Mouse (Mus musculus): ENCODE measurements around the gene Slc44a5.
"Not testable (repeated sequence)": the region's sequence is repeated elsewhere in the genome, so short reads cannot be mapped to it uniquely, and the experiment has no call there.

Gene Slc44a5

DNA sequence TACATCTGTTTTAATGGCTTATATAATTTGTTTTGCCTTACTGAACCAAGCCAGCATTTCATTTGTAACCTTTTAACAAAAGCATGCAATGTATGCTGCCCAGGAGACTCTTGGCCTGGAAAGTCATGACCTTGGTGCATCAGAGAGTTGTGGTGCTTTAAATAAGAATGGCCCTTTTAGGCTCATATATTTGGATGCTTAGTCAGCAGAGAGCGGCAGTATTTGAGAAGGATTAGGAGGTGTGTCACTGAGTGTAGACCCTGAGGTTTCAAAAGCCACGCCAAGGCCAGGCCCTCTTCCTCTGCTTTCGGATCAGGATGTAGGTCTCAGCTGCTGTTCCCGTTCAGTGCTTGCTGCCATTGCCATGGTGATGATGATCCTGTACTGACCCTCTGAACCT is 3.8 kb upstream of the Slc44a5 start:
- DNase-seq (ENCODE audit: low read depth), result no peak

DNA sequence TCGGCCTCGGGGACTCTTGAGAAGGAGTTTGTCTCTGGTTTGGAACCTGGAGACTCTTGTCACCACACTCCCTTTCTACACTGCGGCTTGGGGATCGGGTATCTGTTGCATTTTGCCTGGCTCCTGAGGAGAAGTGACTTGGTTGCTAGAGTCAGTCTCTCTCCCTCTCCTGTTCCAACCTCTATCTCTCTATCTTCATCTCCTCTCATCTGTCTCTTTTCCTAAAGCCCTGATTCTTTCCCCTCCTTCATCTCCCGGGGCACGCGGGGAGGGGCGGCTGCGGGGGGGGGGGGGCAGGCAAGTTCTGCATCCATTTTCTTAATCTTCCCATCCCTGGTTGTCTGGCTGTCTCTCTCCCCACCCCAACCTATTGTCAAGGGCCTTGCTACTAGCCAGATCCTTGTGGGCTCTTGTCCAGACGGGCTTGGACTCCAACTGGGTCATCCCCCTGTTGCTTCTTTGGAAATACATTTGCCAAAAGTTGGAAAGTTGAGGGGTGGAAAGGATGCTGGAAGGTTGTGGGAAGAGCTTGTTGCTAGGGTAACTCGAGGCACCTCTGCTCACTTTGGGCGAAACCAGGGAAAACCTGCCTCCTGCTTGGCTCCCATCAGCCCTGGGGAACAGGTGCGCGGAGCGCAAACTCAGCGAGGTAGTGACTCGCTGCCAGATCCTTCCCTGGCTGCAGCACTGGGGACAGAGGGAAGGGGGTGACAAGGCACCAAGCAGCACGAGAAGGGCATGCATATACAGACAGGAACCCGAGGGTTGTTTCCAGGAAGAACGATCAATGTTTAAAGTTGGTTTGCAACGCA is 919 bp downstream of the Slc44a5 start:
- DNase-seq (ENCODE audit: low read depth), result no peak

DNA sequence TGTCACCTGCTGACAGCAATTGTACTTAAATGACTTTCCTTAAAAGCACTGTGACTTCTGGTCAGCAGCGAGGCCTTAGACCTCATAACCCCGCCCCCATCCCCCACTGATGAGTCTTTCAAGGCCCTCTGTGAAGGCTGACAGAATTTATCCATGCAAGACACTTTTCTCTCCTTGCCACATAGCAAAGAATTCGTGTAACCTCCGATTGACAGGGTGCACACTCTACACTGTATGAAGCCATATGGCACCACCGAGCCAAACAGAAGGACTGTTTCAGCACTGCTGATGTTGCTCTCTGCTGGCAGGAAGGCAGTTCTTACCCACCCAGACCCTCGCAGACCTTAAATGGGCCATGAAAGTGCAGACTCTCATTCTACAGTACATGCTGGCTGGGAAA is 1.8 kb downstream of the Slc44a5 start:
- no peak for DNase-seq (ENCODE audit: low read depth)

DNA sequence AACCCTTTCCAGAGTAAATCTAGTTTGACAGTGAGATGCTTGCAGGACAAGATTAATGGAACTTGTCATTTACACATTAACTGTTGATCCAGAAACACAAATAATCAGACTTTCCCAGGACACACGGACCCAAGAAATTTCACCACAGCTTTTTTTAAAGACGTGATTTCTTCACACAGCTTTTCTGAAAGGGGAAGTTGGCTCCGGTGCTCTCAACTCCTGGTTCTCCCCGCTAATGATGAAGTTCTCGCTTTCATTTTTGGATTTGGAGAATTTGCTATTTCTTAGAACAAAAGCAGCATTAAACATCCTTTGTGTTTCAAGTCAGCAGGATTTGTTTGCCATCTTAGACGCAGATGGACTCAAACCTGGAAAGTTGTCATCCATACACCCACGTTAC is 2.6 kb downstream of the Slc44a5 start:
- DNase-seq (ENCODE audit: low read depth), result no peak

DNA sequence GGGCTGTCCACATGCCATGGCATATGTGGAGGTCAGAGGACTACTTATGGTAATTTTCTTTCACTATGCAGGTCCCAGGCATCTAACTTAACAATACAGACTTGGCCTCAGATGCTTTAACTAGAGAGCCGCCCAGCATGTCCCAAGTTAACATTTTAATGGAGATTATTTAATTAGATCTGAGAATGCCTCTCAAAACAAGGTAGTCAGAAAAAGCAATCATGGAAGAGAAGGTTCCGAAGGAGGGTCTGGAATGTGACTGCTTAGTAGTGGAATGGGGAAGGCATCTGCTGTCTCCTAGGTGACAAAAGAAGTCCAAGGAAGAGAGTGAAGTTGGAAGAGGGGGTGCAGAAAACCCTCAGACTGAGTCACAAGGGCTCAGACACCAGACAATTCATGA is 7.4 kb downstream of the Slc44a5 start:
- DNase-seq (ENCODE audit: low read depth), result no peak

DNA sequence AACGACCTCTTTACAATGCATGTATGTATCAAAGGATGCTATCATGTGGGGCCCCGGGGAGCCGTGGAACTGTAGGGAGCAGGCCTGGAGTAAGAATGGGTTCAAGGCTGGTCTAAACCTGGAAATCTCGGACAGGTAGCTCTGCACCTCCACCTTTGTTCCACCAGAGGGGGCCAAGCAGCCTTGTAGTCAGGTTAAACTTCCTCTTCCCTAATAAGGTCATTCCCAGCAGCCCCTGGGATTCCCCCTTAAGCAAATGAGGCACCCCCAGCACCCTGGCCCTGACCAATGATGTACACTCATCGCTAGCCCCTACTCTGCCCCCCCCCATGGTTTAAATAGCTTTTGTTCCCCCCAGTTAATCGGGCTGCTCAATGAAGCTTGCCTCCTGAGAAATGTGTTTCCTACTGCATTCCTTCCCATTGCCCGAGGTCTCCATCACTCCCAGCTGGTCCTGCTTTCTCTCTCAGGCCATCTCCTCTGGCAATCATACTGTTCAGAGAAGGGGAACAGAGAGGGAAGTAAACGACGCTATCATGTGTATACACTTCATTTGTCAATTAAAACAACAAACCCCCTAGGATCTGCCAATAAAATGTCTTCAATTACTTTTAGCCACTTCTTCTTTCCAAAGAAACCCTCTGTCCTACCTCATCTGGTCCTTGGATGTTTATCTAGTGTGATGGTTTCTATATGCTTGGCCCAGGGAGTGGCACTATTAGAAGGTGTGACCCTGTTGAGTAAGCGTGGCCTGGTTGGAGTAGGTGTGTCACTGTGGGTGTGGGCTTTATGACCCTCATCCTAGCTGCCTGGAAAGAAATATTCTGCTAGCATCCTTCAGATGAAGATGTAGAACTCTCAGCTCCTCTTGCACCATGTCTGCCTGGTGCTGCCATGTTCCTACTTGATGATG is 11.4 kb downstream of the Slc44a5 start:
- DNase-seq (ENCODE audit: low read depth), result peak; percentile 34

DNA sequence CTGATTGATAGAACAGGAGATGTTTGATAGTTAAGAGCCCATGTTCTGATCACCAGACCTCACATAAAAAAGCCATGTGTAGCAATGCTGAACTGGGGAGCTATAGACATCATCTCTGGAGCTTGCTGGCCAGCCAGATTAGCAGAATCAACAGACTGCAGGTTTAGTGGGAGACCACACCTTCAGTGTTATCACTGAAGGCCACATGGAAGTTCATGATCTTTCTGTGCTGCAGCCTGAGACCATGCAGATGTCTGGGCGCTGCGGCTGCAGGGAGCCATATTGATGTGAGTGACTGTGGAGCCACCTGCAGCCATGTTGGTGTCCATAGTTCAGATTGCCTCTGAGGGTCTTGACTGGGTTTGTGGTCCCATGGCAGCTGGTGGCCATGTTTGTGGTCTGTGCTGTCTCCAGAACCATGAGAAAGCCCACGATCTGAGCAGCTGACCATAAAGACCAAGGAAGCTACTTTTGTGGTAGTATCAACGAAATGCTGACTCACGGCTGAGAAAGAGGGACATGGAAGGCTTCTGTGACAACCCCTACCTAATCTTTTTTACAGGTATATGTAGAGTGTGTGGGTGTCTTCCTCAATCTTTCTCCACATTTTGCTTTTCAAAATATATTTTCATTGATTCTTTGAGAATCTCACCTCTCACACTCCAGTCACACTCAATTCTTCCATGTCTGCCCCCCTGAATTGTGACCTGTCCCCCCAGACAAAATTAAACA is 26.7 kb downstream of the Slc44a5 start:
- no peak for DNase-seq (ENCODE audit: low read depth)

DNA sequence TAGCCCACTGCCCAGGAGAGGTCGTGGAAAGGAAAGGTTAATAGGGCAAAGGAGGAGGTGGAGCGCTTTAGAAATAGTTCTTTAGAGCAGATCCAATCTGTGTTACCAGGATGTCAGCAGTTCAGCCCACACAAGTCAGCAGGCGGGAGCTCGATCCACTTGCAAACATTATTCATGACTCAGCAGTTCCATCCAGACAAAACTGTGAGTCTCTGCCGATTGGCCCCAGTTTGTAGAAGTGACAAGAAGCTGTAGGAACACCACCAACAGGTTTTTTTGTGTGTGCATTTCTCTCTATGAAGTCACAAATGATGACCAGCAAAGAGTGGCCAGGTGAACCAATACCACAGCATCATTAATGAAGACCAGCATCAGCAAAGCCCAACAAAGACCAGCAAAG is 28.1 kb downstream of the Slc44a5 start:
- no peak for DNase-seq (ENCODE audit: low read depth)

DNA sequence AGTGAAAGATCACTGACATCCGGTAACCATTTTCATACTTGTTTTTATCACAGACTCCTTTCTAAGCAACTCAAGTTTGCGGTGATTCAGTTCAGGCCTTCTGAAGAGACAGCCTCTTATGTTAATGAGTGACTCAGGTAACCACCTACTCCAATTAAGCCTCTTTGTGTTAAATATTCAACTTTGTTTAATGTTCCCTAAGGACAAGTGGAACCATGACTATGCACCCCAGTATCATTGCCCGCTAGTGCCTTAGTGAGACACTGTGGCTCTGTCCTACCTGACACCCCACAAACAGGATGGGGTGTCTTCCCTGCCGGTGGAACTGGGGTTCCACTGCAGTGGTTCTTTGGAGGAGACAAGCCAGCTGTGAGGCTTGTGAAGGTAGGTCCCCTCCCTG is 73.6 kb downstream of the Slc44a5 start:
- no peak for DNase-seq (ENCODE audit: low read depth)

DNA sequence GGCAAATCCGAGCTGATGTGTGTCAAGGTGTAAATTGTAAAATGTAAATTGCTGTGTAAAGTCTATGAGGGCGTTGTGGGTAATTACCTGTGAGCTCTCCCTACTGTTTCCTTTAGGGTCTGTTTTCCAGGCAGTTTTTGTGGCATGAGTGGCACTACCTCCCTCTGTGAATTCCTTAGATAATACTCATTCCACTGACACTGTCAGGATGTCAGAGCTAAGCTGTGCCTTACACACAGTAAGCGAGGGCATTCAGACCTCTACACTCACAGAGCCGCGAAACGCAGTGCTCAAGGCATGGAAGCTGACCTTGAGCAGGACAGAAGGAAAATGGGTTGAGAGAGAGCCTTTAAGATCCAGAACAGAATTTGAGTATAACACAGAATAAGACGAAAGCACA is 80.1 kb downstream of the Slc44a5 start:
- no peak for DNase-seq (ENCODE audit: low read depth)

DNA sequence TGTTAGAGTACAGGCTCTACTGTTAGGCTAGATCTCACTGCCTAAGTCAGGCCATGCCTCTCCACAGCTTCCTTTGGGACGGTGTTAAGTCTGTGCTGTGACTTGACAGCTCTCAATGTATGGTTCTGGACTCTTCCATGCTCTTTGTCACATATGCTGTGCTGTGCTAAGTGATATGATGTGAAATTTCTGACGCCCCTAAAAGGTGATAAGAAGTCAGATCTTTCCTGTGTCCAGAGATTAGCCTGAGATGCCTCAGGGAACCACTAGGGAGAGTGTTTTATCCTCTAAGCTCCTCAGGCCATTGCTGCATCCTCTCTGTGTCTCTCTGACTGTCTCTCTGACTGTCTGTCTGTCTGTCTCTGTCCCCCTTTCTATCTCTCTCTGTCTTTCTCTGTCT is 84.2 kb downstream of the Slc44a5 start:
- no peak for DNase-seq (ENCODE audit: low read depth)

DNA sequence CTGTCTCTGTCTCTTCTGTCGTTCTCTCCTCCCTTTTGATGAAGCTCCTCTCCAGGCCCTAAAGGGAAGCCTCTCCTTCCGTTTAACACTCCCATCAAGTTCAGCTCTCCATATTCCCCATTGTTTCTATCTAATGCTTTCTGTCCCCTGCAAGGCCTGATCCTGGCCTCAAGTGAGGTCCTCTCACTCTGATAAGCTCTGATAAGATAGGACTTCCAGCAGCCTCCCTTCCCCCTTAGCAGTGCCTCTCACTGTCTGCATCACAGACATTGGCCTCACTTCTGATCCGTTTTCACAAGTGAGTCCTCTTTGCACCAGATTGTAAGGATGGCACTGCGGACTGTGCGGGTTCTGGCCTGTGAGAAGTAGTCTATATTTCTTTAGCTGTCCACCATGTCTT is 85.0 kb downstream of the Slc44a5 start:
- DNase-seq (ENCODE audit: low read depth), result no peak

DNA sequence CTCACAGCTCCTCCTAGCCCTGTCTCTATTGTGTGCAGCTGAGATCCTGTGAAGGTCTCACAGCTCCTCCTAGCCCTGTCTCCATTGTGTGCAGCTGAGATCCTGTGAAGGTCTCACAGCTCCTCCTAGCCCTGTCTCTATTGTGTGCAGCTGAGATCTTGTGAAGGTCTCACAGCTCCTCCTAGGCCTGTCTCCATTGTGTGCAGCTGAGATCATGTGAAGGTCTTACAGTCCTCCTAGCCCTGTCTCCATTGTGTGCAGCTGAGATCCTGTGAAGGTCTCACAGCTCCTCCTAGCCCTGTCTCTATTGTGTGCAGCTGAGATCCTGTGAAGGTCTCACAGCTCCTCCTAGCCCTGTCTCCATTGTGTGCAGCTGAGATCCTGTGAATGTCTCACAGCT is 98.8 kb downstream of the Slc44a5 start:
- not testable (repeated sequence) for DNase-seq (ENCODE audit: low read depth)

DNA sequence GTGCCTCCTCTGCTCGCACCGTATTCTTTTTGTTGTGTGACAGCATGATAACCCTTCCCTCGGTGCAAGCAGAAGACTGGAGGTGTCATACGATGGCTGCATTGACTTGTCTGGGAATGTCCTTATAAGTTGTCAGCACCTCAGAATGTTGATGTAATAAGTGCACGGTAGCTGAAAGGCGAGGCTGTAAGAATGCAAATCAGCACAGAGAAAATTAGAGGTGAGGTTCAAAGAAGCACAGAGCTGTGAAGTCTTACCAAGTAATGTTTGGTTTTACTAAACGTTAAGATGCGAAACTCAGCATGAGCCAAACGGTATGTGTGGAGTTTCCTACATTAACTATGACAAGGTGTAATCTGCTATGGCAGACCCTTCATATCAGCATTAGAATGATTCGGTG is 102.5 kb downstream of the Slc44a5 start:
- DNase-seq (ENCODE audit: low read depth), result no peak

DNA sequence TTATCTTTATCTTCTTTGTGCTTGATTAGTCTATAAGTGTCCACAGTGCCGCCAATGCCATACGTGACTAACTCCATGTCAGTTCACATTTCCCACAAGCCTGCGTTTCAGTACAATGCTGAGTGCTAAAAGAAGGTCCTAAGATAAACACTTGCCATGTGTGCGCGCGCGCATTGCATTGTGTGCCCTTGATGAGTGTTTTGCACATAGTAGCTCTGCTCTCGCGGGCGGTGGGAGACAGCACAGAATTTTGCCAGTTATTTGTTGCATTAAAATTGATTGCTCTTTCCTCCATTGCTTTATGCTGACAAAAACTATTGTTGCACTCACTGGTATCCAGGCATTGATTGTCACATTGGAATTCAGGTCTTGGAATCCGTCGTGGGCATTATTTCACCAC is 108.5 kb downstream of the Slc44a5 start:
- DNase-seq (ENCODE audit: low read depth), result no peak

DNA sequence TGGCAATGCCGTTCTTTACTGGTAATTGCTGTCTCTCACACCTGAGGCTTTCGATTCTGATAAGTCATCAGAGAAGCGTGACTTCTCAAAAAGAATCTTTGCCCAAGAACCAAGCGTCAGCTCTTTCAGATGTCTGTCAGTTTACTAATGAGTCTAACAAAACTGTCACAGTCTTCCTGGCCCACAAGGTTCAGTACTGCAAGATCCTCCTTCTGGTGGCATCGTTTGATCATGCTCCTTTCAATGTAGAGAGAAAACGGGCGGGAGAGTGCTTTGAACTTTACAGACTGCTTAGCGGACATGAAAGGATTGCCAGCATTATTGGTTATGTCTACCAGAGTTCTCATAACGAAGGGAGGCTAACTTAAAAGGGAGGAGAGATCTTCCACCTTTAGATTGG is 109.0 kb downstream of the Slc44a5 start:
- DNase-seq (ENCODE audit: low read depth), result no peak

DNA sequence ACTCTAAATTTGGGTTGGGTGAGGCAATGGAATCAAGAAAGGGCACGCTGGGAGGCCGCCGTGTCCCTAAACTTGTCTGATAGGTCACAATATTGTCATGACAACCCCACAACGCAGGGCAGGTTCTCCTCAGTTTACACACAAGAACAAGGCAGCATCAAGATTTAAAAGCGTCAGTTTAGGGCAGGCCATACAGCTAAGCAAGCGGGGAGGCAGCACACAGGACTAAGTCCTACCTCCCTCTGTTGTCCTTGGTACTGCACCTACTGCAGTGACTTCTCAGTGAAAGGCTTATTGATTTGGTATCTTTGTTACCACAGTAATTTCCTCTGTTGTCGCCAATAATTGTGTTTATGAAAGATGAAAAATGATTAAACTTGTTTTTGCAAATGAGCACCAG is 109.7 kb downstream of the Slc44a5 start:
- DNase-seq (ENCODE audit: low read depth), result no peak

DNA sequence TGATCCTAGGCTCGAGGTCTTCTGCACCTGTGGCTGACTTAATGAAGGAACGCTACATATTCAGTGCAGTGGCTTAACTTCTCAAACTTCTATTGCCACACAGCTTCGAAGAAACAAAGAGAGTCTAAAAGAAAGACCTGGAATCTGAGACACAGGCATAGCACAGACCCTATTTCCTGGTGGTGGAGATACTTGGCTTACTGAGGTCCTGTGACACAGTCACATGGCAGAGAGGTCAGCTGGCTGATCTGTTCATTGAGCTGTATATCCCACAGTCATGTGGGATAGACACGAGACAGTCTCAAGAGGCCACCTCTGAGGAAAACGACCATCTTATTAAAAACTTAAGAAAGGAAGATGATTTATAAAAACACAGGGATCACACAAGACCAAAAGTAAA is 116.8 kb downstream of the Slc44a5 start:
- no peak for DNase-seq (ENCODE audit: low read depth)

DNA sequence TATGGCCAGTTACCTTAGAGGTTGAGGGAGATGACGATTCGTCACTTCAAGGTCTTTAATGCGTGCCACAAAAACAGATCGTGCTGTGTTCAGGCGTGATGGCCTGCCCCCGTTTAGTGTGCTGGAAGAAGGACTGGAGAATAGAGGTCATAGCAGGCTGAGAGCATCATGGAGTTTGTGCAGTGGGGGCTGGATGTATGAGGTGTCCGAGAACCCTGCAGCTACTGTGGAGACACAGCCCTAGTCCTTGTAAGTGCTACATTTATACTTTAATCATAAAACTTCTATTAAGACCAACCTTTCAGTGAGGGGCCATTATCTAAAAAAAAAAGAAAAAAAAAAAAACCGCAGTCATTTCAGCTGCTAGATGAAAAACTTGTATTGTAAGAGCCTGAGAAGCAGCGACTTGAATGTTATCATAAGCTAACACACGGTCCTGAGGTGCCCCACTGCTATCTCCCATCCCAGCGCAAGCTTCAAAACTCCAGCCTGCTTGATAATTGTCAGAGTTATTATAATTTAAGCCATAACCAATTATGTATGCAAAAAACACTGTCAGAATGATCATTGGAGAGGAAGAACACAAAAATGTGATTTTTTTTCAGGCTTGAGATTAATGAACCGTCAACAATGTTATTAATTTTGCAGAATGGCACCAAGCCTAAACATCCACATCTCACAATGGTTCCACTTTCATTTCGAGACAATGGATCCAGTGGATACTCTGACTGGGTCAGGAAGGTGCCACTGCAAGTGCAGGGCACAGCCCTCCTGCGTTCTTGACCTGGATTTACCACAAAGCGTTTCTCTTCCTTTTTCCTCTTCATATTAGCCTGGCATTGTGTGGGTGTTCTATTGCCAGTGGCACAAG is 118.5 kb downstream of the Slc44a5 start:
- no peak for DNase-seq (ENCODE audit: low read depth)

DNA sequence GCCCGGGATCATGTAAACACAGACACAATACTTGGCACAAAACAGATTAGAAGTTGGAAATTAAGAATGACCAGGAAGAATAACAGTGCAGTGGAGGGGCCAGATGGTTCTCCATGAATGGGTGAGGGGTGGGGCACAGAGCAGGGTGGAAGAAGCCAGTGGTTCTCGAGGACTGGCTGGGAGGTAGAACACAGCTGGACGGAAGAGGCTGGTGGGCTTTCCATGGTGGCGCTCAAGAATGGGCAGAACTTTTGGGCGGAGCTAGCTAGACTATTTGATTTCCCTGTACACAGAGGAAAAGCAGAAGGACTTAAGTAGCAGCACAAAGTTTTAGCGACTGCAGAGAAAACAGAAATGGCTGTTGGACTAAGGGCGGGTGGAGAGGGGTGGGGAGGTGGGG is 119.2 kb downstream of the Slc44a5 start:
- no peak for DNase-seq (ENCODE audit: low read depth)

DNA sequence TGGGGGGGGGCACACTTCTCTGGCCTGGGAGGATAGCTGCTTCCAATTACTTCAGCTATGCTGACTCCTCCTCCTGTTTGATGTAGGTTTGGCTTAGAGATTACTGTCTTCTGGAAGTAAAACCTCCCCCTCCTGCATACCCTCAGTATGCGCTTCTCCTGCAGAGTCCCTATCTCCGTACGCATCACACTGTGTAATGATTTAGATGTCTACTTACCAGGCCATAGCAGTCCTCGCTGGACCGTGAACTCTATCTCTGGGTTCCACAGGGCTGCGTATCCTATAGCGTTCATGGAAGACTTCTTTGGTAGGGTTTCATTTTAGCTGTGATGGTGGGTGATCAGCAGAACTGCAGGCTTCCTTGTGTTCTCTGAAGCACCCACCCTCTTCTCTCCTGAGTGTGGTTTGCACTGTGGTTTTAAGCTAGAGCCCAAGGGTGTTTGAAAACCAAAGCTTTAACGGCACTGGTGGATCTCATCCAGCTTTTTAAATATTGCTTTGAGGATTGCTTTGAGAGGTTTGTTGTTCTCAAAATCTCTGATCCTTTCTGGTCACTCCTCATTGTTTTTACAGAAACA is 120.6 kb downstream of the Slc44a5 start:
- no peak for DNase-seq (ENCODE audit: low read depth)

Measured in induced T-regulatory cell, adult 2 months (primary cell).